Mouse (Mus musculus): ENCODE results near the gene Gal3st2b. TPM values are rescaled to one million over a fixed set of nuclear protein-coding genes. Genes with fewer than 3 reads are reported as not detected.
A peak's percentile ranks its signal among the peaks of the same experiment; 100 is the strongest.
"Not testable (repeated sequence)": the region's sequence is repeated elsewhere in the genome, so short reads cannot be mapped to it uniquely, and the experiment has no call there.

The Gal3st2b gene
- polyA plus RNA-seq, 1 experiment from 2014 or later: not detected

- not testable (repeated sequence) for H3K9ac ChIP-seq (replicated peaks; ENCODE audit: low read depth); H3K4me2 ChIP-seq (replicated peaks; ENCODE audit: low read depth, low read length); H3K4me3 ChIP-seq (ENCODE audit: low read depth, low read length); H3K4me1 ChIP-seq (ENCODE audit: insufficient read depth, low read depth, low read length); H3K9me3 ChIP-seq (ENCODE audit: low read length); H3K27ac ChIP-seq (ENCODE audit: low read length); H3K36me3 ChIP-seq (ENCODE audit: insufficient read depth, low read length); DNase-seq (ENCODE audit: low spot score); H3K27me3 ChIP-seq (replicated peaks; ENCODE audit: insufficient read depth, low read length)
- ATAC-seq: peak; percentile 48; the same call in 1 of the 2 replicates
- no CpG with 5 or more reads among the region's 2 CpGs for WGBS
These were observed 6.2 kb upstream of the Gal3st2b start for GRCm38 (mm10) chr1:93911877-93912276.

GRCm38 (mm10) chr1:93917160-93917559 is 951 bp upstream of the Gal3st2b start:
- not testable (repeated sequence) for H3K9me3 ChIP-seq (ENCODE audit: low read length); ATAC-seq; H3K36me3 ChIP-seq (ENCODE audit: insufficient read depth, low read length); H3K27me3 ChIP-seq (replicated peaks; ENCODE audit: insufficient read depth, low read length); DNase-seq (ENCODE audit: low spot score); H3K4me2 ChIP-seq (replicated peaks; ENCODE audit: low read depth, low read length); H3K27ac ChIP-seq (ENCODE audit: low read length); H3K9ac ChIP-seq (replicated peaks; ENCODE audit: low read depth); H3K4me3 ChIP-seq (ENCODE audit: low read depth, low read length); H3K4me1 ChIP-seq (ENCODE audit: insufficient read depth, low read depth, low read length)
- 74% methylated on average over 3 of the region's 3 CpGs for WGBS

- not testable (repeated sequence) for H3K36me3 ChIP-seq (ENCODE audit: insufficient read depth, low read length); H3K27me3 ChIP-seq (replicated peaks; ENCODE audit: insufficient read depth, low read length); H3K27ac ChIP-seq (ENCODE audit: low read length); DNase-seq (ENCODE audit: low spot score); H3K4me1 ChIP-seq (ENCODE audit: insufficient read depth, low read depth, low read length); ATAC-seq; H3K4me2 ChIP-seq (replicated peaks; ENCODE audit: low read depth, low read length); H3K9ac ChIP-seq (replicated peaks; ENCODE audit: low read depth); H3K9me3 ChIP-seq (ENCODE audit: low read length); H3K4me3 ChIP-seq (ENCODE audit: low read depth, low read length)
- 27% methylated on average over 1 of the region's 1 CpGs for WGBS
These were observed 664 bp downstream of the Gal3st2b start for GRCm38 (mm10) chr1:93918775-93919174.

- not testable (repeated sequence) for H3K9me3 ChIP-seq (ENCODE audit: low read length); DNase-seq (ENCODE audit: low spot score); ATAC-seq; H3K4me2 ChIP-seq (replicated peaks; ENCODE audit: low read depth, low read length); H3K9ac ChIP-seq (replicated peaks; ENCODE audit: low read depth); H3K27ac ChIP-seq (ENCODE audit: low read length); H3K4me1 ChIP-seq (ENCODE audit: insufficient read depth, low read depth, low read length); H3K27me3 ChIP-seq (replicated peaks; ENCODE audit: insufficient read depth, low read length); H3K4me3 ChIP-seq (ENCODE audit: low read depth, low read length); H3K36me3 ChIP-seq (ENCODE audit: insufficient read depth, low read length)
- WGBS: 81% methylated on average over 3 of the region's 3 CpGs
These were observed 1.2 kb downstream of the Gal3st2b start for GRCm38 (mm10) chr1:93919321-93919720.

GRCm38 (mm10) chr1:93922609-93923008 is 4.5 kb downstream of the Gal3st2b start:
- WGBS: 78% methylated on average over 3 of the region's 3 CpGs
- not testable (repeated sequence) for H3K36me3 ChIP-seq (ENCODE audit: insufficient read depth, low read length)

GRCm38 (mm10) chr1:93923098-93923497 is 5.0 kb downstream of the Gal3st2b start:
- not testable (repeated sequence) for DNase-seq (ENCODE audit: low spot score); H3K36me3 ChIP-seq (ENCODE audit: insufficient read depth, low read length); H3K9me3 ChIP-seq (ENCODE audit: low read length); H3K4me2 ChIP-seq (replicated peaks; ENCODE audit: low read depth, low read length); ATAC-seq; H3K4me1 ChIP-seq (ENCODE audit: insufficient read depth, low read depth, low read length); H3K9ac ChIP-seq (replicated peaks; ENCODE audit: low read depth); H3K27me3 ChIP-seq (replicated peaks; ENCODE audit: insufficient read depth, low read length); H3K4me3 ChIP-seq (ENCODE audit: low read depth, low read length); H3K27ac ChIP-seq (ENCODE audit: low read length)
- 34% methylated on average over 2 of the region's 2 CpGs for WGBS

More at GRCm38 (mm10) chr1:93922609-93923008, 4.5 kb downstream of the Gal3st2b start:
- H3K4me1 ChIP-seq (ENCODE audit: insufficient read depth, low read depth, low read length); H3K4me2 ChIP-seq (replicated peaks; ENCODE audit: low read depth, low read length); H3K4me3 ChIP-seq (ENCODE audit: low read depth, low read length); H3K9me3 ChIP-seq (ENCODE audit: low read length); H3K27me3 ChIP-seq (replicated peaks; ENCODE audit: insufficient read depth, low read length); ATAC-seq; H3K9ac ChIP-seq (replicated peaks; ENCODE audit: low read depth); H3K27ac ChIP-seq (ENCODE audit: low read length); DNase-seq (ENCODE audit: low spot score): not testable (repeated sequence)

GRCm38 (mm10) chr1:93935378-93935777 is 17.3 kb downstream of the Gal3st2b start:
- WGBS: 80% methylated on average over 1 of the region's 1 CpGs

GRCm38 (mm10) chr1:93937807-93938206 is 19.7 kb downstream of the Gal3st2b start:
- ATAC-seq; H3K36me3 ChIP-seq (ENCODE audit: insufficient read depth, low read length); H3K9me3 ChIP-seq (ENCODE audit: low read length); H3K4me1 ChIP-seq (ENCODE audit: insufficient read depth, low read depth, low read length); H3K27me3 ChIP-seq (replicated peaks; ENCODE audit: insufficient read depth, low read length); H3K4me2 ChIP-seq (replicated peaks; ENCODE audit: low read depth, low read length); H3K9ac ChIP-seq (replicated peaks; ENCODE audit: low read depth); H3K4me3 ChIP-seq (ENCODE audit: low read depth, low read length); DNase-seq (ENCODE audit: low spot score); H3K27ac ChIP-seq (ENCODE audit: low read length): not testable (repeated sequence)
- WGBS: 60% methylated on average over 1 of the region's 1 CpGs

More at GRCm38 (mm10) chr1:93935378-93935777, 17.3 kb downstream of the Gal3st2b start:
- H3K27me3 ChIP-seq (replicated peaks; ENCODE audit: insufficient read depth, low read length); H3K4me2 ChIP-seq (replicated peaks; ENCODE audit: low read depth, low read length); H3K9ac ChIP-seq (replicated peaks; ENCODE audit: low read depth); H3K4me1 ChIP-seq (ENCODE audit: insufficient read depth, low read depth, low read length); ATAC-seq; DNase-seq (ENCODE audit: low spot score); H3K27ac ChIP-seq (ENCODE audit: low read length); H3K36me3 ChIP-seq (ENCODE audit: insufficient read depth, low read length); H3K9me3 ChIP-seq (ENCODE audit: low read length); H3K4me3 ChIP-seq (ENCODE audit: low read depth, low read length): not testable (repeated sequence)

- not testable (repeated sequence) for H3K27me3 ChIP-seq (replicated peaks; ENCODE audit: insufficient read depth, low read length); H3K36me3 ChIP-seq (ENCODE audit: insufficient read depth, low read length); ATAC-seq; H3K4me2 ChIP-seq (replicated peaks; ENCODE audit: low read depth, low read length); H3K4me3 ChIP-seq (ENCODE audit: low read depth, low read length); H3K4me1 ChIP-seq (ENCODE audit: insufficient read depth, low read depth, low read length); DNase-seq (ENCODE audit: low spot score); H3K9ac ChIP-seq (replicated peaks; ENCODE audit: low read depth); H3K9me3 ChIP-seq (ENCODE audit: low read length); H3K27ac ChIP-seq (ENCODE audit: low read length)
- 90% methylated on average over 5 of the region's 7 CpGs for WGBS
These were observed 20.3 kb downstream of the Gal3st2b start for GRCm38 (mm10) chr1:93938415-93938814.

GRCm38 (mm10) chr1:93949087-93949486 is 31.0 kb downstream of the Gal3st2b start:
- ATAC-seq: peak; percentile 53
- DNase-seq (ENCODE audit: low spot score); H3K27ac ChIP-seq (ENCODE audit: low read length); H3K9me3 ChIP-seq (ENCODE audit: low read length); H3K4me3 ChIP-seq (ENCODE audit: low read depth, low read length); H3K4me1 ChIP-seq (ENCODE audit: insufficient read depth, low read depth, low read length); H3K4me2 ChIP-seq (replicated peaks; ENCODE audit: low read depth, low read length); H3K27me3 ChIP-seq (replicated peaks; ENCODE audit: insufficient read depth, low read length); H3K9ac ChIP-seq (replicated peaks; ENCODE audit: low read depth); H3K36me3 ChIP-seq (ENCODE audit: insufficient read depth, low read length): not testable (repeated sequence)
- WGBS: no CpG with 5 or more reads among the region's 11 CpGs

All from lung, postnatal 0 days (tissue).